Mouse (Mus musculus) CH12.LX (cell line): ENCODE measurements at regions not wholly inside any gene's neighbourhood (a gene's known extent, or its start where the extent isn't known, plus 50 kb on each side); places are given as distances from the start of the nearest gene placed in this dataset.

Experiments
- EP300 ChIP-seq: IDR thresholded peaks from 2 replicates; pipeline ENCODE4 v1.6.1; 2011; ENCODE audit warnings: low read length, improper control_type of control experiment
- JUND ChIP-seq: conservative IDR thresholded peaks from 2 replicates; pipeline ENCODE4 v1.6.1; 2011; ENCODE audit warnings: low read depth, low read length, improper control_type of control experiment
- KAT2A ChIP-seq: IDR thresholded peaks from 2 replicates; pipeline ENCODE4 v1.6.1; 2012; ENCODE audit warnings: low read length, improper control_type of control experiment, inconsistent platforms; ENCODE audit not compliant: insufficient replicate concordance
- MAFK ChIP-seq: IDR thresholded peaks from 2 replicates; pipeline ENCODE4 v1.6.1; 2011; ENCODE audit warnings: low read length, improper control_type of control experiment; ENCODE audit not compliant: insufficient replicate concordance
- PAX5 ChIP-seq: IDR thresholded peaks from 2 replicates; pipeline ENCODE4 v1.6.1; 2012; ENCODE audit warnings: low read length, inconsistent platforms, mixed read lengths
- POLR2A ChIP-seq: IDR thresholded peaks from 2 replicates; pipeline ENCODE4 v1.6.1; 2011; ENCODE audit warnings: low read depth, mild to moderate bottlenecking, improper control_type of control experiment, low read length
- UBTF ChIP-seq: IDR thresholded peaks from 2 replicates; pipeline ENCODE4 v1.6.1; 2012; ENCODE audit warnings: low read depth, mild to moderate bottlenecking, inconsistent platforms, low read length, improper control_type of control experiment, moderate library complexity
- ZKSCAN1 ChIP-seq: IDR thresholded peaks from 2 replicates; pipeline ENCODE4 v1.6.1; 2012; ENCODE audit warnings: low read depth, inconsistent platforms, low read length, improper control_type of control experiment, borderline replicate concordance
- ZNF384 ChIP-seq: IDR thresholded peaks from 2 replicates; pipeline ENCODE4 v1.6.1; 2012; ENCODE audit warnings: low read depth, low read length, improper control_type of control experiment, inconsistent platforms

DNA sequence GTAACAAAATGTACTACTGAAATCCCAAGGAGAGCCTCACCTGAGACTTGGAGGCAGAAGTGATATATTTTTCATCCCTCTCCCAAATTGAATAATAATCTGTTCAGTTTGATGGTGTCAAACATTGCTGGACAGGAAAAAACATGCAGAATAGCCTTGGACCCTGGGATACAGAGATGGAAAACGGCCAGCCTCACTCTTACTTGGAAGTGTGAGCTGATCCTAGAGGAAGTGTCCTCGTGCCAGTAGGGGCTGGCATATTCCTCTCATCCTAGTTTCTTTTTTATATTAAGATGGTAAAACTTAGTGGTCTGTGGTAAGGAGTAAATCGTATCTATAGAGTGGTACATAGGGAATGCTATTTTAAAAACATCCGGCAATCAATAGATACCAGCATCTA lies 107.6 kb upstream of the Mpdz start:
- TF ChIP-seq ZKSCAN1 (no peak), KAT2A (no peak), POLR2A (no peak), EP300 (no peak), MAFK (no peak), ZNF384 (no peak), JUND (no peak), PAX5 (no peak), UBTF (no peak)
